ENCODE assay signal across 22 mouse cellular contexts in genomic region chr15:97256411-97256810, GRCm38 (mm10).
"Had no signal": no experiment of that assay in that cellular context is flagged by ENCODE, and none has a peak within 500 bp of the region (broad histone marks: within the 10 kb centered on the region; RNA-seq: fewer than 3 reads in every experiment).

No protein-coding gene starts in this region.

- H3K36me3 ChIP-seq: heart, embryonic 10.5 days; heart, embryonic 12.5 days; hindbrain, embryonic 13.5 days; hindbrain, embryonic 15.5 days; limb, embryonic 10.5 days; limb, embryonic 12.5 days; liver, embryonic 13.5 days; liver, embryonic 15.5 days had no signal

- H3K27ac ChIP-seq: heart, embryonic 10.5 days; hindbrain, embryonic 13.5 days; hindbrain, postnatal 0 days; left cerebral cortex, adult 2 months; limb, embryonic 10.5 days; limb, embryonic 12.5 days; liver, embryonic 13.5 days; liver, embryonic 15.5 days had no signal

- DNase-seq: gastrocnemius, adult 2 months; gastrocnemius, postnatal 10 days; gastrocnemius, postnatal 36 days; kidney, adult 11 months; kidney, adult 8-10 months; kidney, postnatal 10 days; kidney, postnatal 36 days; layer of hippocampus, adult 9-11 months; liver; liver, embryonic 13.5 days; liver, postnatal 0 days had no signal

- H3K9me3 ChIP-seq: heart, embryonic 10.5 days; hindbrain, embryonic 13.5 days; hindbrain, embryonic 15.5 days; limb, embryonic 10.5 days; limb, embryonic 12.5 days; liver, embryonic 13.5 days; liver, embryonic 15.5 days had no signal

- H3K4me2 ChIP-seq: heart, embryonic 12.5 days; hindbrain, embryonic 13.5 days; hindbrain, embryonic 15.5 days; limb, embryonic 12.5 days; liver, embryonic 11.5 days; liver, embryonic 13.5 days; liver, embryonic 15.5 days had no signal

- H3K27me3 ChIP-seq: heart, embryonic 12.5 days; hindbrain, embryonic 13.5 days; hindbrain, embryonic 15.5 days; limb, embryonic 12.5 days; liver, embryonic 13.5 days; liver, embryonic 15.5 days had no signal

- H3K4me3 ChIP-seq: heart, embryonic 10.5 days; heart, embryonic 12.5 days; hindbrain, embryonic 13.5 days; hindbrain, embryonic 15.5 days; left cerebral cortex, adult 2 months; limb, embryonic 10.5 days; limb, embryonic 12.5 days; liver, embryonic 13.5 days; liver, embryonic 15.5 days had no signal

- H3K4me1 ChIP-seq: heart, embryonic 12.5 days; hindbrain, embryonic 13.5 days; hindbrain, embryonic 15.5 days; limb, embryonic 10.5 days; liver, embryonic 13.5 days; liver, embryonic 15.5 days had no signal

- ATAC-seq: hindbrain, postnatal 0 days; intestine, embryonic 16.5 days; liver, postnatal 0 days had no signal

- H3K9ac ChIP-seq: heart, embryonic 12.5 days; hindbrain, embryonic 13.5 days; hindbrain, embryonic 15.5 days; limb, embryonic 12.5 days; liver, embryonic 13.5 days; liver, embryonic 15.5 days; liver, postnatal 0 days had no signal
